Mouse (Mus musculus) heart, embryonic 16.5 days (tissue): ENCODE data around the gene Ninj2. TPM values are rescaled to one million over a fixed set of nuclear protein-coding genes. Genes with fewer than 3 reads are reported as not detected.
"Not testable (repeated sequence)": the region's sequence is repeated elsewhere in the genome, so short reads cannot be mapped to it uniquely, and the experiment has no call there.

Source experiments
- ATAC-seq: fragments of 200-750 bp; cut with Nextera tagmentation; replicated peaks from 2 replicates; pipeline ENCODE4 v1.8.0; 2017; ENCODE audit warnings: moderate number of reproducible peaks; ENCODE audit not compliant: insufficient read depth, low FRiP score; ENCODE audit errors: extremely low read depth
- H3K27ac ChIP-seq: fragments of 300-500 bp; sonication (generic); 2 replicates; pipeline ENCODE4 v1.5.1; 2014; ENCODE audit warnings: mild to moderate bottlenecking, low read length, control low read depth, moderate library complexity
- H3K27me3 ChIP-seq: fragments of 300-500 bp; sonication (generic); 2 replicates; pipeline ENCODE4 v1.6.1; 2014; ENCODE audit warnings: low read length, mixed read lengths; ENCODE audit not compliant: control insufficient read depth, insufficient read depth
- H3K36me3 ChIP-seq: fragments of 300-500 bp; sonication (generic); 2 replicates; pipeline ENCODE4 v1.6.1; 2014; ENCODE audit not compliant: control insufficient read depth, insufficient read depth
- H3K4me1 ChIP-seq: fragments of 300-500 bp; sonication (generic); 2 replicates; pipeline ENCODE4 v1.6.1; 2014; ENCODE audit warnings: low read length, mixed read lengths; ENCODE audit not compliant: control insufficient read depth, insufficient read depth
- H3K4me2 ChIP-seq: fragments of 300-500 bp; sonication (generic); 2 replicates; pipeline ENCODE4 v1.6.1; 2014; ENCODE audit warnings: low read depth, mild to moderate bottlenecking, control low read depth, low read length
- H3K4me3 ChIP-seq: fragments of 300-500 bp; sonication (generic); 2 replicates; pipeline ENCODE4 v1.5.1; 2014; ENCODE audit warnings: mild to moderate bottlenecking, control low read depth, low read length
- H3K9ac ChIP-seq: fragments of 300-500 bp; sonication (generic); 2 replicates; pipeline ENCODE4 v1.6.1; 2014; ENCODE audit warnings: low read length, control low read depth
- H3K9me3 ChIP-seq: fragments of 300-500 bp; sonication (generic); replicated peaks from 2 replicates; pipeline ENCODE4 v1.6.1; 2016; ENCODE audit warnings: low read length; ENCODE audit not compliant: control insufficient read depth
- WGBS: fragments of 180-500 bp; shearing (Covaris S2); extraction: QIAGEN DNeasy Blood & Tissue Kit; methylation state at CpG from one replicate; pipeline ENCODE4 v1.1.7; 2014; 5-methylcytosine and 5-hydroxymethylcytosine counted together
- polyA plus RNA-seq: library from polyadenylated mRNA; unstranded; fragments of >200 nt; fragmentation: Nextera tagmentation; extraction: Ambion mirVana; gene quantifications from 2 replicates; pipeline ENCODE4 v1.2.1, GENCODE M21; 2015

The Ninj2 gene
- polyA plus RNA-seq, 1 experiment from 2014 or later = not detected

DNA sequence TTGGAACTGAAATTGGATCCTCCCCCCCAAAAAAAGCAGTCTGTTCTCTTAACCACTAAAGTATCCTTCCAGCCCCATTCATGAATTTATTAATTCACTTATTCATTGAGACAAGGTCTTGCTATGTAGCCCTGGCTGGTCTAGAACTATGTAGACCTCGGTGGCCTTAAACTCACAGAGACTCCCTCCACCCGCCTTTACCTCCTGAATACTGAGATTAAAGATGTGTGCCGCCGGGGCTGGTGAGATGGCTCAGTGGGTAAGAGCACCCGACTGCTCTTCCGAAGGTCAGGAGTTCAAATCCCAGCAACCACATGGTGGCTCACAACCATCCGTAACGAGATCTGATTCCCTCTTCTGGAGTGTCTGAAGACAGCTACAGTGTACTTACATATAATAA is 6.1 kb upstream of the Ninj2 start:
- not testable (repeated sequence) for H3K4me2 ChIP-seq, H3K27me3 ChIP-seq, H3K4me3 ChIP-seq, H3K4me1 ChIP-seq, H3K9ac ChIP-seq, H3K27ac ChIP-seq, H3K36me3 ChIP-seq, ATAC-seq, H3K9me3 ChIP-seq
- 90% methylated on average over 6 of the region's 8 CpGs for WGBS

DNA sequence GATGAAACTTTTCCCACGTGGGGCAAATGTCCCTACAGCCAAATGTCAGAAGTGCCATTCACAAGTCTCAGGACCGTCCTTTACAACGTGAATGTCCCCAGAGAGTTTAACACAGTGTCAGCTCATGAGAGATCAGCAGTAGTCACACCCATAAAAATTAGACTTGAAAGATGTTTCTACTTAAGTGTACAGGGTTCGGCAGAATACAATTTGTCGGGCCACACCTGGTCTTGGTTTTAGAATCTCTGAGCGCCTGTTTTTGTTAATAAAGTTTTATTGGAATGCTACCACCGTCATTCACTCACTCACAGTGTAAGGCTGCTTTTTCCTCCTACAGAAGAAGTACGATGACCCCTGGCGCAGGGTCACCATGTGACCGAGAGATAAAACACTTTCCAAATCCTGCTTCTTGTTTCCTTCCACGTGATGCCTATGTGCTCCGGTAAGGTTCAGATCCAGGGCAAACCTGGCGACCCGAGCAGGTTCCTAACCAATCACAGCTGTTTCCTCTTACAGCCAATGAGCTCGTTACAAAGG is 2.4 kb upstream of the Ninj2 start:
- no peak for ATAC-seq
- WGBS = 57% methylated on average over 15 of the region's 15 CpGs

DNA sequence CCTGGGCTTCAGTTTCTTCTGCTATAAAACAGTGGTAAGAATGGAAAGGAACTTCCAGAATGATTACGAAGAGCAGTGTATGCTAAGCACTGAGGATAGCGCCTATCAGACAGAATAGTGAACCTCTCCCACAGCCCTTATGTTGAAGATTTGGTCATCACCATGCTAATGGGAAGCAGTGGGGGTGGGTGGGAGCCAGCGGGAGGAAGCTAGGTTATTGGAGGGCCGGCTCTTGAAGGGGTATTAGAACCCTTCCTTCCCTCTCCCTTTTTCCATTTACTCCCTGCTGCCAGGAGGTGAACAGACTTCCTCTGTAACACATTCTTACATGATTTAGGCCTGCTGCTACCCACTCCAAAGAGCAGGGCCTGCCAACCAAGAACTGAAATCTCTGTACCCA is 1.2 kb upstream of the Ninj2 start:
- Histone ChIP-seq H3K36me3 (no peaks in the 10 kb centered on the region), H3K4me3 (no peak overlapping the region), H3K27ac (no peak overlapping the region), H3K9ac (no peak overlapping the region), H3K27me3 (no peaks in the 10 kb centered on the region), H3K4me1 (no peaks in the 10 kb centered on the region), H3K4me2 (no peak overlapping the region), H3K9me3 (no peaks in the 10 kb centered on the region)
- WGBS = 70% methylated on average over 4 of the region's 4 CpGs
- ATAC-seq = no peak

More for the DNA sequence above, 2.4 kb upstream of the Ninj2 start:
- H3K9me3 ChIP-seq = no peaks in the 10 kb centered on the region
- no peaks in the 10 kb centered on the region for H3K27me3 ChIP-seq
- H3K4me2 ChIP-seq = no peak overlapping the region
- H3K36me3 ChIP-seq = no peaks in the 10 kb centered on the region
- H3K4me1 ChIP-seq = no peaks in the 10 kb centered on the region
- H3K4me3 ChIP-seq = no peak overlapping the region
- H3K27ac ChIP-seq = no peak overlapping the region
- H3K9ac ChIP-seq = no peak overlapping the region

DNA sequence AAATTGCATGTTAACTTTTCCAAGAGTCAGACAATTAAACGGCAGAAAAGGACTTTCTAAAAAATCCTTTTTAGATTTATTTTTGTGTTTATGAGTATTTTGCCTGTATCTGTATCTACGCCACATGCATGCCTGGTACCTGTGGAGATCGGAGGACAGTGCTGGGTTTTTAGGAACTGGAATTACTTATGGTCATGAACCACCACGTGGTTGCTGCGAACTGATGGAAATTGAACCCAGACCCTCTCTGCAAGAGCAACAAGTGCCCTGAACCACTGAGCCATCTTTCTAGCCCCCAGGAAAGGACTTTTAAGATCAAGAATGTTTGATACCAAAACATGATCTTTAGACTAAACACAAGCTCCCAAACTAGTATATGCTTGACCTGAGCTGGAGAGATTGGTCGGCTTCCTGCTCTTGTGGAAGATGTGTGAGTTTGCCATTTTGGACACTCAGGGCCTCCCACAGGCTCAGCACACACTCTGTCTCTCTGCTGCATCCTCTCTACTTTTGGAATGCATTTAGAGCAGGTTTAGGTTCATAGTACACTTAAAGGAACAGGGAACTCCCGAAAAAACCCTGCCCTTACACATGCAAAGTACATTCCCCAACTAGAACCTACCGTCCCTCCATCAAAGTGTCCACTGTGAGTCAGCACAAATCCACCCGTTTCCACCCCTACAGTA is 1.1 kb downstream of the Ninj2 start:
- no peak overlapping the region for H3K4me3 ChIP-seq
- 82% methylated on average over 9 of the region's 9 CpGs for WGBS
- H3K9ac ChIP-seq = no peak overlapping the region
- H3K4me1 ChIP-seq = no peaks in the 10 kb centered on the region
- ATAC-seq = no peak
- H3K27me3 ChIP-seq = no peaks in the 10 kb centered on the region
- no peak overlapping the region for H3K27ac ChIP-seq
- H3K9me3 ChIP-seq = no peaks in the 10 kb centered on the region
- H3K4me2 ChIP-seq = no peak overlapping the region
- no peaks in the 10 kb centered on the region for H3K36me3 ChIP-seq

DNA sequence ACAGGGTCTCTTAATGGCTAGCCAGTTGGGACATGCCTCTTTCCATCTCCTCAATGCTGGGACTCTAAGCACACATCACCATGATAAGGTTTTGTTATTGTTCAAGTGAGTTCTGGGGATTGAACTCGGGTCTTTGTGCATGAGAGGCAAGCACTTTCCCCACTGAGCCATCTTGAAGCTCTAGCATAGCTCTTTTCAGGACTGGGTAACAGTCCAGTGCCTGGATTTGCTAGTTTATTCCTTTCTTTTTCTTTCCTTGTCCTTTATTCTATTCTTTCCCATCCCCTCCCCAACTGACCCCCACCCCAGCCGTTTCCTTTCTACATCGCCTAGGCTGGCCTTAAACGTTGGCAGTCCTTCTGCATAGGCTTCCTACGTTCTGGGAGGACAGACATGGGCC is 1.9 kb downstream of the Ninj2 start:
- no peak overlapping the region for H3K27ac ChIP-seq
- H3K4me2 ChIP-seq = no peak overlapping the region
- ATAC-seq = no peak
- H3K4me3 ChIP-seq = no peak overlapping the region
- H3K27me3 ChIP-seq = no peaks in the 10 kb centered on the region
- H3K9me3 ChIP-seq = no peaks in the 10 kb centered on the region
- WGBS = 67% methylated on average over 5 of the region's 5 CpGs
- H3K9ac ChIP-seq = no peak overlapping the region
- no peaks in the 10 kb centered on the region for H3K36me3 ChIP-seq
- no peaks in the 10 kb centered on the region for H3K4me1 ChIP-seq

DNA sequence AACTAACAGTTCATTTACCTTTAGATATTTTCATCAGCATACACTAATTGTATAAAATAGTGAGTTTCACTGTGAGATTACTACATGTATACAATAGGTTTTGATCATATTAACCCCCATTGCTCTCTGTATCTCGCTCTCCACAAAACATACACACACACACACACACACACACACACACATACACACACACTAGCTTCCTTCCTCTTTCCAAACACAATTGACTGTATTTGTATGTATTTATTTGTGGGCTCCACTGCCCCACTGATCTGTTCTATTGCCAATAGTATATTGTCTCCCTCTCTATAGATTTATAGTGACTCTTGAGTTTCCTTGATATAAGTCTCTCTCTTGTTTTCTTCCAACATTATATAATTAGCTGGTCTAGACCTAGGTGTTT is 2.4 kb downstream of the Ninj2 start:
- Histone ChIP-seq H3K27ac (no peak overlapping the region), H3K36me3 (no peaks in the 10 kb centered on the region), H3K4me3 (no peak overlapping the region), H3K9ac (no peak overlapping the region), H3K4me2 (no peak overlapping the region), H3K27me3 (no peaks in the 10 kb centered on the region), H3K4me1 (no peaks in the 10 kb centered on the region), H3K9me3 (no peaks in the 10 kb centered on the region)
- 71% methylated on average over 1 of the region's 1 CpGs for WGBS
- ATAC-seq = no peak

DNA sequence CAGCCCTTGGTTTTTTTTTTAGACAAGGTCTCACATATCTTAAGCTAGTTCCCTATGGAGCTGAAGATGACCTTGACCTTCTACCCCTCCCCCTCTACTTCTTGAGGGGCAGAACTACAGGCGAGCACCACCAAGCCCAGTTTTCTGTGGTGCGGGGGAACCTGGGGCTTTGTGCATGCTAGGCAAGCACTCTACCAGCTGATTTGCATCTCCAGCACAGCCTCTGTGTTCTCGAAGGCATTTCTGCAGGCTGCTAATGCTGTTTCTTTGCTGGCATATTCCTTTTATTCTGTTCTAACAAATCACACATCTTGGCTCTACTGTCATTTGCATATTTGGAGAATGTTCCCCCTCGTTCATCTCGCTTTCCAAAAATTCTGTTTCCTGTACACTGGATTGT is 6.2 kb downstream of the Ninj2 start:
- Histone ChIP-seq H3K4me1 (peaks cover 3% of the 10 kb centered on the region), H3K4me3 (no peak overlapping the region), H3K27me3 (no peaks in the 10 kb centered on the region), H3K27ac (no peak overlapping the region), H3K36me3 (no peaks in the 10 kb centered on the region), H3K9ac (no peak overlapping the region), H3K4me2 (no peak overlapping the region), H3K9me3 (no peaks in the 10 kb centered on the region)
- WGBS = 78% methylated on average over 5 of the region's 5 CpGs
- no peak for ATAC-seq

DNA sequence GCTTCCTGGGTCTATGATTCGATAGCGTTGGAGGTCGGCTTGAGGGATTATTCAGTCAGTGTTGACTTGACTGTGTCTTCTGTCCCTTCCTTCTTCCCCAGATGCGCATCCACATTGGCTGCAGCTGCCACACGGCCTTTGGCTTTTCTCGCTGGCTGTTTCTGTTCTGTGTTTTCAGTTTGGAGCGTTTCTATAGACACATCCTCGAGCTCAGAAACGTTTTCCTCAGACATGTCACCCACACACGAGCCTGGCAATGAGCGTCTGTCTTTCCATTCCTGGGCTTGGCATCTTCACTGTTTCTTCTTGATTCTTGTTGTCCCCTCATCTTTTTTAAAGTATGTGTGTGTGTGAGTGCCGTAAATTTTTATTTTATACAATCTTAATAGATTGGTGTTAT is 8.1 kb downstream of the Ninj2 start:
- H3K27me3 ChIP-seq = no peaks in the 10 kb centered on the region
- no peak overlapping the region for H3K4me3 ChIP-seq
- no peak for ATAC-seq
- 81% methylated on average over 12 of the region's 12 CpGs for WGBS
- no peak overlapping the region for H3K27ac ChIP-seq
- no peak overlapping the region for H3K4me2 ChIP-seq
- peaks cover 3% of the 10 kb centered on the region for H3K4me1 ChIP-seq
- H3K36me3 ChIP-seq = no peaks in the 10 kb centered on the region
- H3K9me3 ChIP-seq = no peaks in the 10 kb centered on the region
- H3K9ac ChIP-seq = no peak overlapping the region

DNA sequence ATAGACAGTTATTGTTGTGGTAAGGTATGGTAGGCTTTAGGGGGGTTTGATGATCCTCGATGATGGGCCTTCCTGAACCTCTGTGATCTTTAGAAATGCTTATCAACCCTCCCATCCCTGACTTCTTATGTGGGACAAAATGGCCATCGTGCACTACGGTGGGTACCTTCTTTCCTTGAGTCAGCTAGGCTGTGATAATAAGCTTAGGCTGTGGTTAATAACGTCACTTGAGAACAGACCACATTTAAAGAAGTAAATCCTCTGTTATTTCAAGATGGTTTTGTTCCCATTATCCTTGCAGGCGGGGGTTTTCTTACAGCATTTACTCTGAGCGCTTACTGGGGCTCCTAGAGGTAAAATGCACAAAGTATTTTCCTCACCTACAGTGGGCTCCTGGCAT is 8.8 kb downstream of the Ninj2 start:
- WGBS = 74% methylated on average over 6 of the region's 6 CpGs

More for the DNA sequence above, 8.8 kb downstream of the Ninj2 start:
- Histone ChIP-seq H3K9ac (no peak overlapping the region), H3K4me3 (no peak overlapping the region), H3K36me3 (no peaks in the 10 kb centered on the region), H3K27ac (no peak overlapping the region), H3K9me3 (no peaks in the 10 kb centered on the region), H3K27me3 (no peaks in the 10 kb centered on the region), H3K4me2 (no peak overlapping the region), H3K4me1 (peaks cover 3% of the 10 kb centered on the region)
- ATAC-seq = no peak
